Mouse (Mus musculus): Measurements from ENCODE around the gene Mylk2.

Gene Mylk2

GRCm38 (mm10) chr2:152911031-152911430 is at the start of gene Mylk2:
Mylk2 (plus strand) TSS chr2:152911352.
- no peak for DNase-seq

- no peak for DNase-seq
Observed at GRCm38 (mm10) chr2:152861891-152862290, 49.3 kb upstream of the Mylk2 start.

GRCm38 (mm10) chr2:152862638-152863037 is 48.5 kb upstream of the Mylk2 start:
- DNase-seq = no peak

GRCm38 (mm10) chr2:152863346-152863745 is 47.8 kb upstream of the Mylk2 start:
- no peak for DNase-seq

- DNase-seq = no peak
Observed at GRCm38 (mm10) chr2:152878239-152878638, 32.9 kb upstream of the Mylk2 start.

GRCm38 (mm10) chr2:152880898-152881297 is 30.3 kb upstream of the Mylk2 start:
- DNase-seq = no peak

GRCm38 (mm10) chr2:152884101-152884645 is 27.0 kb upstream of the Mylk2 start:
- DNase-seq = no peak

GRCm38 (mm10) chr2:152887230-152887629 is 23.9 kb upstream of the Mylk2 start:
- DNase-seq = no peak

GRCm38 (mm10) chr2:152888774-152889173 is 22.4 kb upstream of the Mylk2 start:
- DNase-seq = no peak

- DNase-seq = no peak
Observed at GRCm38 (mm10) chr2:152895834-152896233, 15.3 kb upstream of the Mylk2 start.

- DNase-seq = no peak
Observed at GRCm38 (mm10) chr2:152896926-152897325, 14.2 kb upstream of the Mylk2 start.

GRCm38 (mm10) chr2:152899011-152899410 is 12.1 kb upstream of the Mylk2 start:
- no peak for DNase-seq

GRCm38 (mm10) chr2:152901296-152901695 is 9.9 kb upstream of the Mylk2 start:
- no peak for DNase-seq

- DNase-seq = no peak
Observed at GRCm38 (mm10) chr2:152902658-152903057, 8.5 kb upstream of the Mylk2 start.

- DNase-seq = no peak
Observed at GRCm38 (mm10) chr2:152903586-152903985, 7.6 kb upstream of the Mylk2 start.

GRCm38 (mm10) chr2:152904127-152904643 is 7.0 kb upstream of the Mylk2 start:
- no peak for DNase-seq

- no peak for DNase-seq
Observed at GRCm38 (mm10) chr2:152905036-152905829, 5.9 kb upstream of the Mylk2 start.

- DNase-seq = no peak
Observed at GRCm38 (mm10) chr2:152906274-152907037, 4.7 kb upstream of the Mylk2 start.

- no peak for DNase-seq
Observed at GRCm38 (mm10) chr2:152907114-152907943, 3.8 kb upstream of the Mylk2 start.

- DNase-seq = no peak
Observed at GRCm38 (mm10) chr2:152909848-152910247, 1.3 kb upstream of the Mylk2 start.

GRCm38 (mm10) chr2:152911432-152911831 is 280 bp downstream of the Mylk2 start:
- no peak for DNase-seq

GRCm38 (mm10) chr2:152913471-152913870 is 2.3 kb downstream of the Mylk2 start:
- no peak for DNase-seq
